Mouse (Mus musculus) ES-Bruce4 (cell line): ENCODE measurements around the gene Uba52. TPM values are rescaled to one million over a fixed set of nuclear protein-coding genes. Genes with fewer than 3 reads are reported as not detected.
A peak's percentile ranks its signal among the peaks of the same experiment; 100 is the strongest.
"Not testable (repeated sequence)": the region's sequence is repeated elsewhere in the genome, so short reads cannot be mapped to it uniquely, and the experiment has no call there.

ENCODE experiments used
- H3K27ac ChIP-seq: 2 replicates; pipeline ENCODE4 v1.5.1; 2012; ENCODE audit warnings: low read length, inconsistent platforms; ENCODE audit not compliant: insufficient read depth
- H3K27me3 ChIP-seq: 2 replicates; pipeline ENCODE4 v1.6.1; 2012; ENCODE audit warnings: mild to moderate bottlenecking, low read length, inconsistent platforms; ENCODE audit not compliant: control insufficient read depth, poor library complexity, insufficient read depth, severe bottlenecking
- H3K36me3 ChIP-seq: 2 replicates; pipeline ENCODE4 v1.6.1; 2012; ENCODE audit warnings: inconsistent platforms, mild to moderate bottlenecking, low read length, moderate library complexity; ENCODE audit not compliant: control insufficient read depth, poor library complexity, insufficient read depth, severe bottlenecking
- H3K4me1 ChIP-seq: one replicate; pipeline ENCODE4 v1.8.1; 2011; ENCODE audit warnings: low read length; ENCODE audit not compliant: control insufficient read depth, insufficient read depth
- H3K4me3 ChIP-seq: 2 replicates; pipeline ENCODE4 v1.5.1; 2011; ENCODE audit warnings: low read depth, mild to moderate bottlenecking, low read length
- H3K9ac ChIP-seq: 2 replicates; pipeline ENCODE4 v1.6.1; 2012; ENCODE audit warnings: low read depth, mild to moderate bottlenecking, inconsistent platforms; ENCODE audit not compliant: poor library complexity, severe bottlenecking
- H3K9me3 ChIP-seq: replicated peaks from 2 replicates; pipeline ENCODE4 v1.6.1; 2012; ENCODE audit warnings: mild to moderate bottlenecking, low read length, inconsistent platforms; ENCODE audit not compliant: control insufficient read depth, poor library complexity, insufficient read depth, severe bottlenecking
- CTCF ChIP-seq: IDR thresholded peaks from one replicate; pipeline ENCODE4 v1.8.1; 2011; ENCODE audit warnings: low read depth, low read length
- EP300 ChIP-seq: IDR thresholded peaks from 2 replicates; pipeline ENCODE4 v1.6.1; 2011; ENCODE audit warnings: low read depth, low read length; ENCODE audit not compliant: insufficient read depth
- POLR2A ChIP-seq: IDR thresholded peaks from one replicate; pipeline ENCODE4 v1.8.1; 2011; ENCODE audit warnings: low read length; ENCODE audit not compliant: insufficient read depth
- polyA plus RNA-seq: library from polyadenylated mRNA; stranded (reverse); fragments of >200 nt; gene quantifications from 2 replicates; pipeline ENCODE4 v1.2.4, GENCODE M21; 2011; ENCODE audit warnings: low read depth; ENCODE audit not compliant: missing spikeins, insufficient read depth, insufficient read length

Gene Uba52
- polyA plus RNA-seq, 1 experiment, result 1,157 TPM

DNA sequence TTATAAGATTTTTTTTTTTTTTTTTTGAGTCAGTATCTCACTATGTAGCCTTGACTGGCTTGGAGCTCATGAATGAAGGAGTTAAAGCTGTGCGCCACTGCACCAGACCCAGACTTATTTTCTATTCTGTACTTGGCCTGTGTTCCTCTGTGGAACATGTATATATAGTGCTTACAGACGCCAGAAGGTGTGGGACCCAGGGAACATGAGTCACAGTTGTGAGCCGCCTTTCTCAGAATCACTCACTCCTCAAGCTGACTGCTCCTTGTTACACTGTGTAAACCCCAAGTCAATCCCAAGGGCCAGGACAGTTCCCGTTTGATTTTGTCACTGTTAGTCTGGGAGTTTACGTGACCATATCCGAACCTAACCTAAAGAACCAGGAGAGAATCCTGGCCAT lies 8.4 kb upstream of the Uba52 start:
- TF ChIP-seq CTCF (no peak), EP300 (no peak), POLR2A (no peak)
- Histone ChIP-seq H3K9me3 (no peaks in the 10 kb centered on the region), H3K27me3 (no peaks in the 10 kb centered on the region), H3K36me3 (peaks cover 34% of the 10 kb centered on the region), H3K4me3 (no peak overlapping the region), H3K4me1 (no peaks in the 10 kb centered on the region), H3K9ac (no peak overlapping the region), H3K27ac (no peak overlapping the region)

DNA sequence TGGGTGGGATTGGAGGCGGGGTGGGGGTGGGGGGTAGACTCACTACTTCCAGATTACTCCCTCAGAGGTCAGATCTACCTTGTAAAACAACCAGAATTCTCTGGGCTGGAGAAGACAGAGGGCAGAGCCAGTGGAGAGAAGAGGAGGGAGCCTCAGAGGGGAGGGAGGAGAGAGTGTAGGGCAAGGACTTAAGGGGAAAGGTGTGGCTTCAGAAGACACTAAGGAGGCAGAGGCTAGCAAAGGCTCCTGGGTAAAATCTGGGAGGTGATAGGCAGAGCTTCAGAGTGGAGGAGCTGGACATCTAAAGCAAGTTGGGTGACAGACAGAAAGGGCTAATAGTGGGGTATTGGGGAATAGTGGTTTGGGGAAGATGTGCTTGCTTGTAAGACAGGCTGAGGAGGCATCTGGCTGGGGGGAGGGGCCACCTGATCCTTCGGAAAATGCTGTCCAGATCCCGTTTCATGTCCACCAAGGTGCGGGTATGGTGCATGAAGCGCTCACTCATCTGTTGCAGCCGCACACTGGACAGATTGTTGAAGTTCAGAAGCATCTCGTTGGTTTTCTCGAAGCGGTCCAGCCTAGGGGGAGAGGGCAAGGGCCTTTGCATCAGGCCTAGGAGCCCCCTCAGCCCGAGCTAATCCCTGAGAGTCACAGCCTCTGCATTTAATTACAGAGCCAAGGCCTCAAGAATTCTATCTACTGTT lies 7.5 kb upstream of the Uba52 start:
- Histone ChIP-seq H3K9me3 (no peaks in the 10 kb centered on the region), H3K27ac (no peak overlapping the region), H3K4me3 (no peak overlapping the region), H3K27me3 (no peaks in the 10 kb centered on the region), H3K36me3 (peaks cover 43% of the 10 kb centered on the region), H3K9ac (peak overlapping the region; percentile 14; the same call in 1 of the 2 replicates), H3K4me1 (no peaks in the 10 kb centered on the region)
- TF ChIP-seq POLR2A, result no peak

DNA sequence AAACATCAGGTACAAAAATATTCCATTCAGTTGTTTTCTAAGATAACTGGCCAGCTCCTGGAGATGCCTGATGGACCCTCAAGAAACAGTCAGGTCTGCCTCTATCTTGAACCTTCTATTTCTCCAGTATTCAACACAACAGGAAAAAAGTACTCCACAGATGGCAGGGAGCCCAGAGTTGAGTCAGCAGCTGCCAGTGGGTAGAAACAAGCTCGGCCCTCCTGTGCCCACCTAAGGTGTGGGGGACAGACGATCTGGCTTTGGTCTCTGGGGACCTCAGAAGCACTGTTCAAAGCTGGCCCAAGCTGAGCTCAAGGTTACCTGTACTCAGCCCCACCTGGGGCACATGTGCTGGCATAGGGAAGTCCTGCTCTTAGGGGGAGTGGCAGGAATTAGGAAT lies 2.8 kb upstream of the Uba52 start:
- Histone ChIP-seq H3K27ac (no peak overlapping the region), H3K27me3 (no peaks in the 10 kb centered on the region), H3K9me3 (no peaks in the 10 kb centered on the region), H3K4me1 (no peaks in the 10 kb centered on the region), H3K36me3 (peaks cover 52% of the 10 kb centered on the region), H3K9ac (no peak overlapping the region), H3K4me3 (no peak overlapping the region)
- TF ChIP-seq POLR2A (no peak), EP300 (no peak), CTCF (no peak)

DNA sequence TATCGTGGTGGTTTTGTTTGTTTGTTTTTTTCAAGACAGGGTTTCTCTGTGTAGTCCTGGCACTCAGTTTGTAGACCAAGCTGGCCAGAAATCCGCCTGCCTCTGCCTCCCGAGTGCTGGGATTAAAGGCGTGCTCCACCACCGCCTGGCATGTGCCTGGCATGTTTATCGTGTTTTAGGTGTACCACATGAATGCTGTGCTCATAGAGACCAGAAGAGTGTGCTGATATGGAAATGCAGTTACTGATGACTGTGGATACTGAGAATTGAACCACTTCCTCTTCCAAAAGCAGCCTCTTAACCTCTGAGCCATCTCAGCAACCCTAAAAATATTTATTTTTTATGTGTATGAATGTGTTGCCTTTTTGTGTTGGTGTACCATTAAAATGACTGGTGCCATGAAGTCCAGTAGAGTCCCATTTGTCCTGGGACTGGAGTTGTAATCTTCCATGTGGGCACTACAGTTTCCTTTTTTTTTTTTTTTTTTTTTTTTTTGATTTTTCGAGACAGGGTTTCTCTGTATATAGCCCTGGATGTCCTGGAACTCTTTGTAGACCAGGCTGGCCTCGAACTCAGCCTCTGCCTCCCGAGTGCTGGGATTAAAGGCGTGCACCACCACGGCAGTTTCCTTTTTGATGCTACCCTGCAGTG lies 1.8 kb upstream of the Uba52 start:
- H3K9me3 ChIP-seq, result no peaks in the 10 kb centered on the region
- H3K27me3 ChIP-seq, result no peaks in the 10 kb centered on the region
- H3K9ac ChIP-seq, result 0 out of 2 replicates have a peak overlapping the region, but pooled peaks have one; percentile 97
- H3K4me3 ChIP-seq, result no peak overlapping the region
- TF ChIP-seq POLR2A (no peak), CTCF (no peak), EP300 (no peak)
- H3K27ac ChIP-seq, result no peak overlapping the region
- H3K4me1 ChIP-seq, result no peaks in the 10 kb centered on the region
- peaks cover 55% of the 10 kb centered on the region for H3K36me3 ChIP-seq

DNA sequence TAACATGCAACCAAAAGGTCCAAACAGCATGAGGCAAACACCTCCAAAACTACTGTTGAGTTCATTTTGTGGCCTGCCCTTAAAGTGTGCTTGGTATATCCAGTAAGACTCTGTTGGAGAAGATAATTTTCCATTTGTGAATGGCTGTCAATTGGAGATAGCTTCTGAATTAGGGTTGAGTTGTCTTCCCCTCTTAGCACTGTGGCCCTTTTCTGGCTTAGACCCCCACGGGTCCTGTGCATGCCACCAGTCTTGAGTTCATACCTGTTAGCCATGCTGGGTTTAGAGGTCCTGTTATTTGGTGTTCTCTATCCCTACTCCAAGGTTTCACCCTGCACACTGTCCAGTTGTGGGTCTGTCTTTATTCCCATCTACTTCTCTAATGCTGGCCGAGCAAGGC lies 1.2 kb upstream of the Uba52 start:
- no peaks in the 10 kb centered on the region for H3K9me3 ChIP-seq
- H3K4me3 ChIP-seq, result no peak overlapping the region
- TF ChIP-seq EP300, result no peak
- no peak for TF ChIP-seq CTCF
- no peak for TF ChIP-seq POLR2A
- no peaks in the 10 kb centered on the region for H3K4me1 ChIP-seq
- H3K9ac ChIP-seq, result peak overlapping the region; percentile 97
- peaks cover 57% of the 10 kb centered on the region for H3K36me3 ChIP-seq
- no peaks in the 10 kb centered on the region for H3K27me3 ChIP-seq
- peak overlapping the region; percentile 77; the same call in 1 of the 2 replicates for H3K27ac ChIP-seq

DNA sequence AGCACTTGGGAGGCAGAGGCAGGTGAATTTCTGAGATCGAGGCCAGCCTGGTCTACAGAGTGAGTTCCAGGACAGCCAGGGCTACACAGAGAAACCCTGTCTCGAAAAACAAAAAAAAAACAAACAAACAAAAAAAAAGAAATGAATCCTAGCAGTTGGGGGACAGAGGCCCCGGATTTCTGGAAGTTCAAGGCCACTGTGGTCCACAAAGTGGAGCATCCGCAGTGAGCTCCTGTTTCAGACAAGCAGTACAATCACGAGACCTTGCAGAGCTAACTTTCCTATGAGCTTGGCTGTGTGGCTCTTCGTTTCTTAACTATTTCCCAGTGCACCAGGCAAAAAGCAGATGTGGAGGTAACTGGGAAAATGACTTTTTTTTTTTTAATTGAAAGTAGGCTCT lies 573 bp upstream of the Uba52 start:
- Histone ChIP-seq H3K36me3 (peaks cover 53% of the 10 kb centered on the region), H3K27ac (peak overlapping the region; percentile 77), H3K9ac (peak overlapping the region; percentile 97), H3K4me3 (peak overlapping the region; percentile 96)
- H3K4me1 ChIP-seq, H3K9me3 ChIP-seq, H3K27me3 ChIP-seq: not testable (repeated sequence)
